Mouse (Mus musculus) liver, embryonic 16.5 days (tissue): ENCODE measurements around the gene Khdrbs1. TPM values are rescaled to one million over a fixed set of nuclear protein-coding genes. Genes with fewer than 3 reads are reported as not detected.
"Not testable (repeated sequence)": the region's sequence is repeated elsewhere in the genome, so short reads cannot be mapped to it uniquely, and the experiment has no call there.

Experiments
- ATAC-seq: fragments of 200-750 bp; cut with Nextera tagmentation; 2 replicates; pipeline ENCODE4 v1.8.0; 2017; ENCODE audit warnings: low read depth, mild to moderate bottlenecking, moderate number of reproducible peaks, moderate library complexity
- H3K27ac ChIP-seq: fragments of 300-500 bp; sonication (generic); 2 replicates; pipeline ENCODE4 v1.5.1; 2014; ENCODE audit warnings: mild to moderate bottlenecking, low read length
- H3K27me3 ChIP-seq: fragments of 300-500 bp; sonication (generic); 2 replicates; pipeline ENCODE4 v1.6.1; 2014; ENCODE audit warnings: low read depth, low read length, mixed read lengths; ENCODE audit not compliant: control insufficient read depth, insufficient read depth
- H3K36me3 ChIP-seq: fragments of 300-500 bp; sonication (generic); 2 replicates; pipeline ENCODE4 v1.6.1; 2014; ENCODE audit warnings: mild to moderate bottlenecking; ENCODE audit not compliant: control insufficient read depth, insufficient read depth
- H3K4me1 ChIP-seq: fragments of 300-500 bp; sonication (generic); 2 replicates; pipeline ENCODE4 v1.6.1; 2014; ENCODE audit warnings: low read depth, low read length, mixed read lengths; ENCODE audit not compliant: control insufficient read depth
- H3K4me2 ChIP-seq: fragments of 300-500 bp; sonication (generic); 2 replicates; pipeline ENCODE4 v1.6.1; 2014; ENCODE audit warnings: low read depth, low read length, mixed read lengths
- H3K4me3 ChIP-seq: fragments of 300-500 bp; sonication (generic); 2 replicates; pipeline ENCODE4 v1.5.1; 2014; ENCODE audit warnings: low read depth, mild to moderate bottlenecking, low read length
- H3K9ac ChIP-seq: fragments of 300-500 bp; sonication (generic); 2 replicates; pipeline ENCODE4 v1.6.1; 2014; ENCODE audit warnings: low read depth, low read length
- H3K9me3 ChIP-seq: fragments of 300-500 bp; sonication (generic); replicated peaks from 2 replicates; pipeline ENCODE4 v1.6.1; 2016; ENCODE audit warnings: low read length; ENCODE audit not compliant: control insufficient read depth
- WGBS: fragments of 180-500 bp; shearing (Covaris S2); extraction: QIAGEN DNeasy Blood & Tissue Kit; methylation state at CpG from one replicate; pipeline ENCODE4 v1.1.7; 2014; ENCODE audit not compliant: insufficient replicate concordance; 5-methylcytosine and 5-hydroxymethylcytosine counted together
- polyA plus RNA-seq: library from polyadenylated mRNA; unstranded; fragments of >200 nt; fragmentation: Nextera tagmentation; extraction: Ambion mirVana; gene quantifications from 2 replicates; pipeline ENCODE4 v1.2.1, GENCODE M21; 2015

The Khdrbs1 gene
- polyA plus RNA-seq, 1 experiment from 2014 or later = 19.6 TPM

GRCm38 (mm10) chr4:129739111-129739645 lies 2.9 kb downstream of the Khdrbs1 start:
- ATAC-seq = no peak
- WGBS = 70% methylated on average over 4 of the region's 4 CpGs

GRCm38 (mm10) chr4:129736173-129736572 lies 5.9 kb downstream of the Khdrbs1 start:
- WGBS = 76% methylated on average over 1 of the region's 1 CpGs
- no peak overlapping the region for H3K4me3 ChIP-seq
- no peaks in the 10 kb centered on the region for H3K36me3 ChIP-seq
- H3K4me1 ChIP-seq = peaks cover 18% of the 10 kb centered on the region
- no peaks in the 10 kb centered on the region for H3K9me3 ChIP-seq
- H3K9ac ChIP-seq = no peak overlapping the region
- no peak overlapping the region for H3K4me2 ChIP-seq
- no peaks in the 10 kb centered on the region for H3K27me3 ChIP-seq
- H3K27ac ChIP-seq = no peak overlapping the region
- no peak for ATAC-seq

More at GRCm38 (mm10) chr4:129739111-129739645, 2.9 kb downstream of the Khdrbs1 start:
- Histone ChIP-seq H3K4me1 (peaks cover 30% of the 10 kb centered on the region), H3K27me3 (no peaks in the 10 kb centered on the region), H3K36me3 (no peaks in the 10 kb centered on the region), H3K4me2 (no peak overlapping the region), H3K9me3 (no peaks in the 10 kb centered on the region), H3K27ac (no peak overlapping the region), H3K9ac (no peak overlapping the region), H3K4me3 (no peak overlapping the region)

GRCm38 (mm10) chr4:129735485-129735884 lies 6.6 kb downstream of the Khdrbs1 start:
- not testable (repeated sequence) for H3K27me3 ChIP-seq, H3K4me2 ChIP-seq, H3K9me3 ChIP-seq, H3K9ac ChIP-seq, ATAC-seq, H3K4me3 ChIP-seq, H3K36me3 ChIP-seq, H3K27ac ChIP-seq
- 78% methylated on average over 3 of the region's 4 CpGs for WGBS
- H3K4me1 ChIP-seq = peaks cover 15% of the 10 kb centered on the region

- Histone ChIP-seq H3K4me2 (no peak overlapping the region), H3K4me3 (no peak overlapping the region), H3K9ac (no peak overlapping the region), H3K27me3 (no peaks in the 10 kb centered on the region), H3K27ac (no peak overlapping the region), H3K36me3 (peaks cover 9% of the 10 kb centered on the region), H3K9me3 (no peaks in the 10 kb centered on the region), H3K4me1 (no peaks in the 10 kb centered on the region; the same call in 1 of the 2 replicates)
- 29% methylated on average over 5 of the region's 5 CpGs for WGBS
- no peak for ATAC-seq
Observed at GRCm38 (mm10) chr4:129731423-129731822, 10.7 kb downstream of the Khdrbs1 start.

GRCm38 (mm10) chr4:129716310-129716709 lies 25.8 kb downstream of the Khdrbs1 start:
- H3K27me3 ChIP-seq = no peaks in the 10 kb centered on the region
- H3K36me3 ChIP-seq = peaks cover 41% of the 10 kb centered on the region
- ATAC-seq = no peak
- H3K9ac ChIP-seq = no peak overlapping the region
- no peak overlapping the region for H3K27ac ChIP-seq
- WGBS = 87% methylated on average over 9 of the region's 9 CpGs
- H3K4me1 ChIP-seq = no peaks in the 10 kb centered on the region
- no peak overlapping the region for H3K4me2 ChIP-seq
- no peaks in the 10 kb centered on the region for H3K9me3 ChIP-seq
- H3K4me3 ChIP-seq = no peak overlapping the region

- Histone ChIP-seq H3K9ac (no peak overlapping the region), H3K36me3 (peaks cover 36% of the 10 kb centered on the region), H3K27me3 (no peaks in the 10 kb centered on the region), H3K9me3 (no peaks in the 10 kb centered on the region), H3K4me3 (no peak overlapping the region), H3K27ac (no peak overlapping the region), H3K4me2 (no peak overlapping the region), H3K4me1 (no peaks in the 10 kb centered on the region)
- WGBS = 83% methylated on average over 8 of the region's 8 CpGs
- no peak for ATAC-seq
Observed at GRCm38 (mm10) chr4:129709486-129710129, 32.5 kb downstream of the Khdrbs1 start.

- Histone ChIP-seq H3K4me3 (no peak overlapping the region), H3K27ac (no peak overlapping the region), H3K9me3 (no peaks in the 10 kb centered on the region), H3K36me3 (peaks cover 26% of the 10 kb centered on the region), H3K9ac (no peak overlapping the region), H3K27me3 (no peaks in the 10 kb centered on the region), H3K4me1 (peaks cover 2% of the 10 kb centered on the region; the same call in 1 of the 2 replicates), H3K4me2 (no peak overlapping the region)
- no peak for ATAC-seq
- 70% methylated on average over 3 of the region's 3 CpGs for WGBS
Observed at GRCm38 (mm10) chr4:129706750-129707149, 35.4 kb downstream of the Khdrbs1 start.

- H3K9me3 ChIP-seq = no peaks in the 10 kb centered on the region
- no peak overlapping the region for H3K9ac ChIP-seq
- no peak overlapping the region for H3K4me2 ChIP-seq
- 66% methylated on average over 11 of the region's 11 CpGs for WGBS
- H3K36me3 ChIP-seq = 0 out of 2 replicates have a peak, but pooled peaks cover 4% of the 10 kb centered on the region
- H3K4me1 ChIP-seq = peaks cover 4% of the 10 kb centered on the region; the same call in 1 of the 2 replicates
- no peaks in the 10 kb centered on the region for H3K27me3 ChIP-seq
- H3K27ac ChIP-seq = no peak overlapping the region
- no peak overlapping the region for H3K4me3 ChIP-seq
- ATAC-seq = no peak
Observed at GRCm38 (mm10) chr4:129702454-129702853, 39.6 kb downstream of the Khdrbs1 start.
